Mouse (Mus musculus): ENCODE measurements around the gene Elavl3. TPM values are rescaled to one million over a fixed set of nuclear protein-coding genes. Genes with fewer than 3 reads are reported as not detected.

Elavl3 gene
- polyA plus RNA-seq, 1 experiment from 2014 or later, result 88.1 TPM

- Histone ChIP-seq H3K4me3 (ENCODE audit: low read depth, low read length) (no peak overlapping the region), H3K9ac (ENCODE audit: low read length) (no peak overlapping the region), H3K36me3 (ENCODE audit: control insufficient read depth, insufficient read depth, low read length) (peaks cover 32% of the 10 kb centered on the region), H3K27me3 (replicated peaks; ENCODE audit: control insufficient read depth, insufficient read depth, low read length) (no peaks in the 10 kb centered on the region), H3K4me2 (ENCODE audit: low read length) (no peak overlapping the region), H3K9me3 (replicated peaks; ENCODE audit: control insufficient read depth, low read length) (no peaks in the 10 kb centered on the region), H3K27ac (ENCODE audit: low read depth, low read length) (no peak overlapping the region), H3K4me1 (ENCODE audit: control insufficient read depth, insufficient read depth, low read length) (peaks cover 15% of the 10 kb centered on the region)
- ATAC-seq, result no peak
- DNase-seq (ENCODE audit: low spot score), result no peak
- 41% methylated on average over 7 of the region's 7 CpGs for WGBS
These were observed 1.8 kb upstream of the Elavl3 start for GRCm38 (mm10) chr9:22053657-22054056.

- H3K4me1 ChIP-seq (ENCODE audit: control insufficient read depth, insufficient read depth, low read length), result peaks cover 30% of the 10 kb centered on the region
- peak overlapping the region; percentile 97 for H3K4me3 ChIP-seq (ENCODE audit: low read depth, low read length)
- H3K27ac ChIP-seq (ENCODE audit: low read depth, low read length), result peak overlapping the region; percentile 94
- H3K9me3 ChIP-seq (replicated peaks; ENCODE audit: control insufficient read depth, low read length), result no peaks in the 10 kb centered on the region
- peak overlapping the region; percentile 78 for H3K4me2 ChIP-seq (ENCODE audit: low read length)
- DNase-seq (ENCODE audit: low spot score) (peak; percentile 58), ATAC-seq (peak; percentile 35)
- 2% methylated on average over 33 of the region's 67 CpGs for WGBS
- H3K36me3 ChIP-seq (ENCODE audit: control insufficient read depth, insufficient read depth, low read length), result peaks cover 10% of the 10 kb centered on the region
- H3K27me3 ChIP-seq (replicated peaks; ENCODE audit: control insufficient read depth, insufficient read depth, low read length), result no peaks in the 10 kb centered on the region
- H3K9ac ChIP-seq (ENCODE audit: low read length), result peak overlapping the region; percentile 98
These were observed 464 bp downstream of the Elavl3 start for GRCm38 (mm10) chr9:22051161-22051957.

GRCm38 (mm10) chr9:22050351-22050889 lies 1.4 kb downstream of the Elavl3 start:
- Histone ChIP-seq H3K4me3 (ENCODE audit: low read depth, low read length) (peak overlapping the region; percentile 97), H3K27me3 (replicated peaks; ENCODE audit: control insufficient read depth, insufficient read depth, low read length) (no peaks in the 10 kb centered on the region), H3K4me1 (ENCODE audit: control insufficient read depth, insufficient read depth, low read length) (peaks cover 30% of the 10 kb centered on the region), H3K9me3 (replicated peaks; ENCODE audit: control insufficient read depth, low read length) (no peaks in the 10 kb centered on the region), H3K36me3 (ENCODE audit: control insufficient read depth, insufficient read depth, low read length) (peaks cover 9% of the 10 kb centered on the region; the same call in 1 of the 2 replicates), H3K4me2 (ENCODE audit: low read length) (peak overlapping the region; percentile 78), H3K9ac (ENCODE audit: low read length) (peak overlapping the region; percentile 98), H3K27ac (ENCODE audit: low read depth, low read length) (peak overlapping the region; percentile 94)
- DNase-seq (ENCODE audit: low spot score) (peak; percentile 84), ATAC-seq (peak; percentile 43)
- under 1% methylated on average over 43 of the region's 43 CpGs for WGBS

- peaks cover 30% of the 10 kb centered on the region for H3K4me1 ChIP-seq (ENCODE audit: control insufficient read depth, insufficient read depth, low read length)
- DNase-seq (ENCODE audit: low spot score) (peak; percentile 32), ATAC-seq (no peak)
- peak overlapping the region; percentile 94 for H3K27ac ChIP-seq (ENCODE audit: low read depth, low read length)
- H3K9ac ChIP-seq (ENCODE audit: low read length), result peak overlapping the region; percentile 98
- H3K27me3 ChIP-seq (replicated peaks; ENCODE audit: control insufficient read depth, insufficient read depth, low read length), result no peaks in the 10 kb centered on the region
- no peaks in the 10 kb centered on the region for H3K9me3 ChIP-seq (replicated peaks; ENCODE audit: control insufficient read depth, low read length)
- peak overlapping the region; percentile 97 for H3K4me3 ChIP-seq (ENCODE audit: low read depth, low read length)
- WGBS, result 16% methylated on average over 4 of the region's 4 CpGs
- H3K36me3 ChIP-seq (ENCODE audit: control insufficient read depth, insufficient read depth, low read length), result peaks cover 12% of the 10 kb centered on the region; the same call in 1 of the 2 replicates
- peak overlapping the region; percentile 78 for H3K4me2 ChIP-seq (ENCODE audit: low read length)
These were observed 2.0 kb downstream of the Elavl3 start for GRCm38 (mm10) chr9:22049721-22050270.

GRCm38 (mm10) chr9:22049315-22049714 lies 2.5 kb downstream of the Elavl3 start:
- H3K9ac ChIP-seq (ENCODE audit: low read length), result peak overlapping the region; percentile 98
- H3K4me1 ChIP-seq (ENCODE audit: control insufficient read depth, insufficient read depth, low read length), result peaks cover 27% of the 10 kb centered on the region

GRCm38 (mm10) chr9:22047329-22047728 lies 4.5 kb downstream of the Elavl3 start:
- peak overlapping the region; percentile 21; the same call in 1 of the 2 replicates for H3K9ac ChIP-seq (ENCODE audit: low read length)
- DNase-seq (ENCODE audit: low spot score), result no peak
- H3K4me1 ChIP-seq (ENCODE audit: control insufficient read depth, insufficient read depth, low read length), result peaks cover 27% of the 10 kb centered on the region
- no peaks in the 10 kb centered on the region for H3K27me3 ChIP-seq (replicated peaks; ENCODE audit: control insufficient read depth, insufficient read depth, low read length)
- H3K27ac ChIP-seq (ENCODE audit: low read depth, low read length), result peak overlapping the region; percentile 2; the same call in 1 of the 2 replicates
- H3K9me3 ChIP-seq (replicated peaks; ENCODE audit: control insufficient read depth, low read length), result no peaks in the 10 kb centered on the region
- 61% methylated on average over 9 of the region's 9 CpGs for WGBS
- H3K4me3 ChIP-seq (ENCODE audit: low read depth, low read length), result no peak overlapping the region
- peak overlapping the region; percentile 21 for H3K4me2 ChIP-seq (ENCODE audit: low read length)
- no peak for ATAC-seq
- peaks cover 12% of the 10 kb centered on the region; the same call in 1 of the 2 replicates for H3K36me3 ChIP-seq (ENCODE audit: control insufficient read depth, insufficient read depth, low read length)

More at GRCm38 (mm10) chr9:22049315-22049714, 2.5 kb downstream of the Elavl3 start:
- Histone ChIP-seq H3K9me3 (replicated peaks; ENCODE audit: control insufficient read depth, low read length) (no peaks in the 10 kb centered on the region), H3K36me3 (ENCODE audit: control insufficient read depth, insufficient read depth, low read length) (peaks cover 12% of the 10 kb centered on the region; the same call in 1 of the 2 replicates), H3K27ac (ENCODE audit: low read depth, low read length) (peak overlapping the region; percentile 94), H3K4me2 (ENCODE audit: low read length) (peak overlapping the region; percentile 78), H3K27me3 (replicated peaks; ENCODE audit: control insufficient read depth, insufficient read depth, low read length) (no peaks in the 10 kb centered on the region), H3K4me3 (ENCODE audit: low read depth, low read length) (peak overlapping the region; percentile 97)
- no peak for ATAC-seq
- DNase-seq (ENCODE audit: low spot score), result no peak
- 41% methylated on average over 11 of the region's 11 CpGs for whole genome bisulfite sequencing

GRCm38 (mm10) chr9:22041832-22042231 lies 10.0 kb downstream of the Elavl3 start:
- no peaks in the 10 kb centered on the region for H3K27me3 ChIP-seq (replicated peaks; ENCODE audit: control insufficient read depth, insufficient read depth, low read length)
- H3K36me3 ChIP-seq (ENCODE audit: control insufficient read depth, insufficient read depth, low read length), result peaks cover 7% of the 10 kb centered on the region; the same call in 1 of the 2 replicates
- no peak overlapping the region for H3K4me3 ChIP-seq (ENCODE audit: low read depth, low read length)
- H3K9me3 ChIP-seq (replicated peaks; ENCODE audit: control insufficient read depth, low read length), result no peaks in the 10 kb centered on the region
- H3K27ac ChIP-seq (ENCODE audit: low read depth, low read length), result no peak overlapping the region
- no peaks in the 10 kb centered on the region for H3K4me1 ChIP-seq (ENCODE audit: control insufficient read depth, insufficient read depth, low read length)
- H3K9ac ChIP-seq (ENCODE audit: low read length), result no peak overlapping the region
- ATAC-seq (no peak), DNase-seq (ENCODE audit: low spot score) (no peak)
- WGBS, result 77% methylated on average over 2 of the region's 2 CpGs
- no peak overlapping the region for H3K4me2 ChIP-seq (ENCODE audit: low read length)

- ATAC-seq (no peak), DNase-seq (ENCODE audit: low spot score) (no peak)
- H3K27me3 ChIP-seq (replicated peaks; ENCODE audit: control insufficient read depth, insufficient read depth, low read length), result no peaks in the 10 kb centered on the region
- H3K27ac ChIP-seq (ENCODE audit: low read depth, low read length), result no peak overlapping the region
- H3K9me3 ChIP-seq (replicated peaks; ENCODE audit: control insufficient read depth, low read length), result no peaks in the 10 kb centered on the region
- no peak overlapping the region for H3K4me2 ChIP-seq (ENCODE audit: low read length)
- 84% methylated on average over 10 of the region's 10 CpGs for WGBS
- no peak overlapping the region for H3K9ac ChIP-seq (ENCODE audit: low read length)
- H3K4me3 ChIP-seq (ENCODE audit: low read depth, low read length), result no peak overlapping the region
- peaks cover 35% of the 10 kb centered on the region for H3K36me3 ChIP-seq (ENCODE audit: control insufficient read depth, insufficient read depth, low read length)
- peaks cover 8% of the 10 kb centered on the region; the same call in 1 of the 2 replicates for H3K4me1 ChIP-seq (ENCODE audit: control insufficient read depth, insufficient read depth, low read length)
These were observed 14.0 kb downstream of the Elavl3 start for GRCm38 (mm10) chr9:22037826-22038225.

All from forebrain, embryonic 14.5 days (tissue).